Mouse (Mus musculus) myocyte (in vitro differentiated cells): ENCODE measurements around the gene Csnk1d.

Experiments
- CEBPB ChIP-seq: IDR thresholded peaks from 2 replicates; pipeline ENCODE4 v1.6.1; 2011; ENCODE audit warnings: mild to moderate bottlenecking, moderate library complexity; ENCODE audit not compliant: poor library complexity, insufficient read depth, severe bottlenecking
- E2F4 ChIP-seq: IDR thresholded peaks from one replicate; pipeline ENCODE4 v1.6.1; 2011; ENCODE audit warnings: mild to moderate bottlenecking, control low read depth, moderate library complexity; ENCODE audit not compliant: insufficient read depth
- POLR2A ChIP-seq: IDR thresholded peaks from one replicate; pipeline ENCODE4 v1.6.1; 2011; ENCODE audit warnings: low read depth, mild to moderate bottlenecking, control low read depth, moderate library complexity; ENCODE audit not compliant: insufficient read length
- TCF12 ChIP-seq: IDR thresholded peaks from one replicate; pipeline ENCODE4 v1.6.1; 2011; ENCODE audit warnings: mild to moderate bottlenecking, control low read depth; ENCODE audit not compliant: poor library complexity, insufficient read depth, severe bottlenecking

GRCm38 (mm10) chr11:120940959-120941358 lies 50.2 kb downstream of the Csnk1d start:
- TF ChIP-seq POLR2A (no peak), CEBPB (no peak), E2F4 (no peak), TCF12 (no peak)
